Mouse (Mus musculus) limb, embryonic 12.5 days (tissue): ENCODE data around the gene Dhx34. TPM values are rescaled to one million over a fixed set of nuclear protein-coding genes. Genes with fewer than 3 reads are reported as not detected.
A peak's percentile ranks its signal among the peaks of the same experiment; 100 is the strongest.
"Not testable (repeated sequence)": the region's sequence is repeated elsewhere in the genome, so short reads cannot be mapped to it uniquely, and the experiment has no call there.

Experiments
- ATAC-seq: fragments of 200-750 bp; cut with Nextera tagmentation; 2 replicates; pipeline ENCODE4 v1.8.0; 2017; ENCODE audit warnings: low read depth, moderate TSS enrichment; ENCODE audit not compliant: insufficient number of reproducible peaks, insufficient read depth, low FRiP score, low TSS enrichment
- H3K27ac ChIP-seq: fragments of 300-500 bp; sonication (generic); 2 replicates; pipeline ENCODE4 v1.5.1; 2016; ENCODE audit warnings: mild to moderate bottlenecking, moderate library complexity
- H3K27me3 ChIP-seq: fragments of 300-500 bp; sonication (generic); 2 replicates; pipeline ENCODE4 v1.6.1; 2016; ENCODE audit warnings: mild to moderate bottlenecking, moderate library complexity
- H3K36me3 ChIP-seq: fragments of 300-500 bp; sonication (generic); 2 replicates; pipeline ENCODE4 v1.6.1; 2016; ENCODE audit warnings: mild to moderate bottlenecking, moderate library complexity
- H3K4me1 ChIP-seq: fragments of 300-500 bp; sonication (generic); replicated peaks from 2 replicates; pipeline ENCODE4 v1.6.1; 2016
- H3K4me2 ChIP-seq: fragments of 300-500 bp; sonication (generic); 2 replicates; pipeline ENCODE4 v1.6.1; 2016; ENCODE audit warnings: mild to moderate bottlenecking, moderate library complexity
- H3K4me3 ChIP-seq: fragments of 300-500 bp; sonication (generic); replicated peaks from 2 replicates; pipeline ENCODE4 v1.5.1; 2016; ENCODE audit warnings: mild to moderate bottlenecking
- H3K9ac ChIP-seq: fragments of 300-500 bp; sonication (generic); replicated peaks from 2 replicates; pipeline ENCODE4 v1.6.1; 2016; ENCODE audit warnings: mild to moderate bottlenecking, moderate library complexity
- H3K9me3 ChIP-seq: fragments of 300-500 bp; sonication (generic); 2 replicates; pipeline ENCODE4 v1.6.1; 2016; ENCODE audit warnings: mild to moderate bottlenecking, moderate library complexity
- WGBS: fragments of 180-500 bp; shearing (Covaris S2); methylation state at CpG from one replicate; pipeline ENCODE4 v1.1.7; 2016; 5-methylcytosine and 5-hydroxymethylcytosine counted together
- polyA plus RNA-seq: library from polyadenylated mRNA; unstranded; fragments of >200 nt; fragmentation: Nextera tagmentation; extraction: Ambion mirVana; gene quantifications from 2 replicates; pipeline ENCODE4 v1.2.1, GENCODE M21; 2016

The Dhx34 gene
- polyA plus RNA-seq: 14.7 and 17.4 TPM in 2 replicates

DNA sequence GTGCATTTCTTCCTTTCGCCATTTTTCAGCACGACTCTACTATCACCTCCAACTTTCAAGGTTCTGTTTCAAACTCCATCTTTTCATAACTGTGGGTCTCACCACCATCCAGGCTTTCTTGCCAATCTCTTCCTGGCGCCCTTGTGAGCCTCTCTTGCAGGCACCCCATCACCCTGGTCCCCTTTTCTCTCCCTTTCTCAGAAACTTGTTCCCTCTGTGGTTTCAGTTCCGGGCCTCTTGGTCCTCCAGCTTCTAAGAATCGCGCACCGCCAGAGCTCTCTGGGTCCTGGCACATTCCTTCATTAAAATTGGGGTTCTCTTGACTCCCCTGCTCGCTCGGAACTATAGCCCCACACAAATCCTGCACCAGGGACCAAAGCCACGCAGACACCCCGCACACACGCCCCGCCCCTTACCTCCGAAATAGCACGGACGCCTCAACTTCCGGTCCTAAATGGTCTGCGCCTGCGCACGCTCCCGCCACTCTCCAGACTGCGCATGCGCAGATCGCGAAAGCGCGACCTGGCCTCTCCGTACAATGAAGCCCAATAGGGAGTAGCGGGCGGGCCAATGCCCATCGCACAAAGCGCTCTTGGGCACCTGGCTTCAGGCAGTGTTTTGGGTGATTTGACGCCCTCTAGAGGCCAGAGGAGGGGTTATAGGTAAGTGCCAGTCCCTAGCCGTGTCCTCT, at the start of gene Dhx34:
TSS of gene Dhx34 (minus strand) at position 456 of the 691 bp plus-strand sequence.
- H3K4me3 ChIP-seq: peak within 1 kb of the TSS; percentile 64
- H3K27me3 ChIP-seq: peaks cover 5% of the 10 kb centered on the region; the same call in 1 of the 2 replicates
- peak; percentile 88 for ATAC-seq
- WGBS: 2% methylated on average over 34 of the region's 34 CpGs
- peak within 1 kb of the TSS; percentile 61 for H3K4me2 ChIP-seq
- peak within 1 kb of the TSS; percentile 85 for H3K27ac ChIP-seq
- H3K9ac ChIP-seq: peak within 1 kb of the TSS; percentile 82
- peaks cover 7% of the 10 kb centered on the region for H3K4me1 ChIP-seq
- H3K36me3 ChIP-seq: peaks cover 21% of the 10 kb centered on the region
- no peaks in the 10 kb centered on the region for H3K9me3 ChIP-seq

DNA sequence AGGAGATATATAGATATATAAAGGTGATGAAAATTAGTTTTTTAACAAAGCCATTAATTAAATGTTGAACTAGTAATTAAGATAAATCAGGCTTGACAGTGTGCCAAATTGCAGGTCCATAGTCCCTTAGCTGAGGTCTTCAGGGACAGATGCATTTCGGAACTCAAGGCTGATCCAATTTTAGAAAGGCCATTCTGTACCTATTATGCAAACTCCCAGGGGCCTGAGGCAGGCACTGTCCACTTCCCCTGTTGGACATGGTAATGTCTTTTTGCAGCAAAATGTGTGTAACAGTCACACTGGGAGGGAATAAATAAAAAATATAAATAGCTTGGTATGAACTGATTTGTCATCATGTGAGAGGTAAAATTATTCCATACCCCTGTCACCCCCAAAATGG, 49.3 kb upstream of the Dhx34 start:
- Histone ChIP-seq H3K4me1 (peaks cover 22% of the 10 kb centered on the region), H3K27ac (no peak overlapping the region), H3K4me3 (no peak overlapping the region), H3K4me2 (no peak overlapping the region), H3K9me3 (0 out of 2 replicates have a peak, but pooled peaks cover 1% of the 10 kb centered on the region), H3K27me3 (peaks cover 14% of the 10 kb centered on the region), H3K36me3 (peaks cover 12% of the 10 kb centered on the region), H3K9ac (no peak overlapping the region; the same call in 1 of the 2 replicates)
- WGBS: 83% methylated on average over 1 of the region's 1 CpGs
- ATAC-seq: no peak

DNA sequence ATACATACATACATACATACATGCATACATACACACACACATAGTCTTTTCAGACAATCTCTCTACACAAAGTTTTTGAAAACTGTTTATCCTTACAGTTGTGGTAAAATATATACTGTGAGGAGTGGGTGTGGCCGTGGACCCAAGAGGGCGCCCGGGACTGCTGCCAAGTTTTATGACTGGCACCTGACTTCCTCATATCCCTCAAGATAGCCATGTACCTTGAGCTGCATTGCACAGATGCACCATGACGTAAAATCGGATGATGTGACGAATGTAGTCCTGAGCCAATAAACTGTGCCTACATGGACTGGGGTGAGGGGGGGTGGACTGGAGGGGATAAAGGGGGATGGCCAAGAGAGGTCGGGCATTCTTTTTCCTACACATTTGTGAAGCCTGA, 44.8 kb upstream of the Dhx34 start:
- ATAC-seq, H3K4me1 ChIP-seq, H3K36me3 ChIP-seq, H3K27me3 ChIP-seq, H3K4me2 ChIP-seq, H3K4me3 ChIP-seq, H3K9ac ChIP-seq, H3K9me3 ChIP-seq, H3K27ac ChIP-seq: not testable (repeated sequence)
- WGBS: 75% methylated on average over 7 of the region's 7 CpGs

DNA sequence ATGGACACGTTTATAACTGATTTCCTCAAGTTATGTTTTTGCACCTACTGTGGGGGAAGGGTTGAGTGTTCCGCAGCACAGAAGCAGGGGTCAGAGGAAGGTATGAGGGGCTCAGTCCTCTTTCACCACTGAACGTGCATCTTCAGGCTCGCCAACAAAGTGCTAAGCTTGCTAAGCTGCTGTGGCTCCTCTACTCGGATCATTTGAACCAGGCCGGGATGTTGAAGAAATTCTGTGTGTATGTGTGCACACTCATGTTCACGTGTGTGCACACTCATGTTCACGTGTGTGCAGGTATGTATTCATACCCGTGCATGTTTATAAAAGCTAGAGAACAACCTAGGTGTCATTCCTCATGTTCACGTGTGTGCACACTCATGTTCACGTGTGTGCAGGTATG, 44.0 kb upstream of the Dhx34 start:
- ATAC-seq: no peak
- Histone ChIP-seq H3K4me2 (no peak overlapping the region), H3K9me3 (peaks cover 9% of the 10 kb centered on the region), H3K9ac (no peak overlapping the region), H3K27ac (no peak overlapping the region), H3K27me3 (peaks cover 5% of the 10 kb centered on the region; the same call in 1 of the 2 replicates), H3K4me3 (no peak overlapping the region), H3K4me1 (no peaks in the 10 kb centered on the region), H3K36me3 (no peaks in the 10 kb centered on the region)
- 90% methylated on average over 11 of the region's 11 CpGs for WGBS

DNA sequence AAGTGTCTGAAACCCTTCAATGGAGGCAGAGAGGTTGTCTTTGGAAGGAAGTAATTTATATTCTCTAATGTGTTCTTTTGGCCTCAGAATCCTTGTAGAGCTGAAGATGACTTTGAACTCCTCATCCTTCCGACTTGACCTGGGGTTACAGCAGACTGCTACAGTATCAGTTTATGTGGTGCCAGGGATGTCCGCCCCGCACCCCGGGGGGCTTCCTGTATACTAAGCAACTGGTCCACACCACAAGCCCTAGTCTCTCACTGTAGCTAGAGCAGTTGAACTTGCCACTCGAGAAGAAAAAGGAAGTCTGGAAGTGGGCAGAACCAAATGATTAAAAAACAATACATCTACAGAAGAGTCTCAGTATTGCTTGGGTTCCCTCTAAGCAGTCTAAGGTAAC, 42.0 kb upstream of the Dhx34 start:
- H3K36me3 ChIP-seq: no peaks in the 10 kb centered on the region
- no peaks in the 10 kb centered on the region; the same call in 1 of the 2 replicates for H3K27me3 ChIP-seq
- 76% methylated on average over 5 of the region's 5 CpGs for WGBS
- no peak overlapping the region for H3K9ac ChIP-seq
- H3K9me3 ChIP-seq: peaks cover 9% of the 10 kb centered on the region
- no peaks in the 10 kb centered on the region for H3K4me1 ChIP-seq
- ATAC-seq: no peak
- no peak overlapping the region for H3K4me3 ChIP-seq
- no peak overlapping the region for H3K27ac ChIP-seq
- no peak overlapping the region for H3K4me2 ChIP-seq

DNA sequence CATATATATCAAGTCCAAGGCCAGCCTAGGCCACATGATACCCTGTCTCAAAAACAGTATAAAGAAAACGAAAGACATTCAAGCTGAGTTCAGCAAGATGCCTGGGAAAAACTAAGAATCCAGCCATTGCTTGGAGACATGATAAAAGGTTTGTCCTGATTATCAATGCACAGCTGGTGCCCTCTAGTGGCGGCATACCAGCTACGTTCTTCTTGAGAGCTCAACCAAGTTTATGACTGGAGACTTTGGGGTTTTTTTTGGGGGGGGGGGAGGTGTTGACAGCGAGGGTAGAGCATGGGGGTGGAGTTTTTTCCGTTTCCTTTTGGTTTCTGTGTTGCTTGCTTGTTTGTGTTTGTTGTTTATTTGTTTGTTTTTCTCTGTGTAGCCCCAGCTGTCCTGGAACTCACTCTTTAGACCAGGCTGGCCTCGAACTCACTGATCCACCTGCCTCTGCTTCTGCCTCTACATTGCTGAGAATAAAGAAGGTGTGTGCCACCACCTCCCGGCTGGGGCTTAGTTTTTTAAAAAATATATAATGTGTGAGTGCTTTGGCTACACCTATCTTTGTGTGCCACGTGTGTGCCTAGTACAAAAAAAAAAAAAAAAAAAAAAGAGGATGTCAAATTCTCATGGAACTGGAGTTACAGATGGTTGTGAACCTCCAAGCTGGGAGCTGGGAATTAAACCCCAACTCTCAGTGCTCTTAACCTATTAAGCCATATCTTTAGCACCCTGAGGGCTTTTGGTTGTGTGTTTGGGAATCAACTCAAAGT, 41.4 kb upstream of the Dhx34 start:
- ATAC-seq: no peak
- WGBS: 33% methylated on average over 8 of the region's 8 CpGs
- H3K36me3 ChIP-seq: no peaks in the 10 kb centered on the region
- H3K4me3 ChIP-seq: no peak overlapping the region
- peaks cover 9% of the 10 kb centered on the region for H3K9me3 ChIP-seq
- no peak overlapping the region for H3K27ac ChIP-seq
- no peak overlapping the region for H3K4me2 ChIP-seq
- no peaks in the 10 kb centered on the region for H3K27me3 ChIP-seq
- H3K9ac ChIP-seq: no peak overlapping the region
- no peaks in the 10 kb centered on the region for H3K4me1 ChIP-seq

DNA sequence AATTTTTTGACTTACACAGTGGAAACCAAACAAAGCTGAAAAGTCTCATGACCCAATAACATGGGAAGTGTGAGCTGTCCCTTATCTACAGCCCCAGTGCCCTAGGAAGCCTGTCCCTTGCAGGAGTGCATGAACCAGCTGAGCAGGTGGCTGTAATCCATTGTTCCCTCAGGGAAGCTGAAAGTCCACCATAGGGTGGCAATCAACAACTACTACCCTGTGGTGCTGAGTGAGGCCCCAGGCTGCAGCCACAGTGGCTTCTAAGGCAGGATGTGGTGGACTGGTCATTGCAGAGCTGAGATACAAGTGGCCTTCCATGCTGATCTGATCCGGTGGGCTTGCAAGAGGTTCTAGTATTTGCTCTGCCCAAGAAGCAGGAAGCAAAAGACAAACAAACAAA, 39.3 kb upstream of the Dhx34 start:
- no peaks in the 10 kb centered on the region for H3K36me3 ChIP-seq
- ATAC-seq: no peak
- no peaks in the 10 kb centered on the region for H3K4me1 ChIP-seq
- H3K4me3 ChIP-seq: no peak overlapping the region
- H3K9ac ChIP-seq: no peak overlapping the region
- H3K4me2 ChIP-seq: no peak overlapping the region
- WGBS: 74% methylated on average over 1 of the region's 1 CpGs
- H3K27me3 ChIP-seq: no peaks in the 10 kb centered on the region
- peaks cover 7% of the 10 kb centered on the region for H3K9me3 ChIP-seq
- no peak overlapping the region for H3K27ac ChIP-seq

DNA sequence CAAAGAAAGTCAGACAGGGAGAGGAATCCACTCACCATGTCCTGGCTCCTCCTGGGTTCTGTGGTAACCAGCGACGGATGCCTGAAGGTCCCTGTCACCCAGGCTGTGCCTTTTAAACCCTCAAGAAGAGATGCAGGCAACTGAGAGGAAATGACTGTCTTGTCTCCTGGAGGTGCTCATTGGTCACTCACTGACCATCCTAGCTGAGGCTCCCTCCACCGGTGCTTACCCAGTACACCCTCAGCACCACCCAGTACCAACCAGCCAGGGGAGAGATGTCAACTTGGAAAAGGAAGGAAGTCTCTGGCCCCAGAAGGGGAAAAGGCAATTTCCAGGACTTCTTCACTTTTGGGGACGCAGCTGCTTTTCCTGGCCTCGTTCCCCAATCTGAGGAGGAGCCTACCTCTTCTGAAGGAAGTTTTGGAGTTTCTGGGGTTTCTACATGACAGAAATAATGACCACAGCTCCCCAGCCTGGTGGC, 37.3 kb upstream of the Dhx34 start, which contains the start of gene C5ar1:
TSS of gene C5ar1 (minus strand) at position 431 of the 481 bp plus-strand sequence.
- Histone ChIP-seq H3K27me3 (no peaks in the 10 kb centered on the region), H3K9ac (no peak within 1 kb of the TSS), H3K4me3 (no peak within 1 kb of the TSS), H3K9me3 (no peaks in the 10 kb centered on the region), H3K4me2 (no peak within 1 kb of the TSS), H3K4me1 (no peaks in the 10 kb centered on the region), H3K36me3 (no peaks in the 10 kb centered on the region), H3K27ac (no peak within 1 kb of the TSS)
- 89% methylated on average over 5 of the region's 5 CpGs for WGBS
- ATAC-seq: no peak

DNA sequence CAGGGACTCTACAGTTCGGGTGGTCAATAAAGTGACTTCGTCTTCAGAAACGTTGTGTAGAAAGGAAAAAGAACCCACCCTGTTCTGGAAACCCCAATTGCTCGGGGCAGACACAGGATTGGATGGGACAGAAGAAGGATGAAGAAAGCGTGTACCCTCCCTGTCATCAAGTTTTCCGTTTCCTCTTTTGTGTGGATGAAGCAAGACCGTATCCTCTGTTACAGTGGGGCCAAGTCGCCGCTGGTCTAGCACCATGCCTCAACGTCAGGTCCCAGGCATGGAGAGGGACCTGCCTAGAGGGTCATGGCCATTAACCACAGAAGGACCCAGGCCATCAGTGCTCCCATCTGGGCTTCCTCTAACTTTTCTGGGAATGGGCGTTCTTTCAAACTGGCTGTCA, 36.0 kb upstream of the Dhx34 start:
- Histone ChIP-seq H3K4me1 (no peaks in the 10 kb centered on the region), H3K4me3 (no peak overlapping the region), H3K27ac (no peak overlapping the region), H3K36me3 (no peaks in the 10 kb centered on the region), H3K27me3 (no peaks in the 10 kb centered on the region), H3K4me2 (no peak overlapping the region), H3K9ac (no peak overlapping the region), H3K9me3 (no peaks in the 10 kb centered on the region)
- 91% methylated on average over 11 of the region's 11 CpGs for WGBS
- no peak for ATAC-seq

DNA sequence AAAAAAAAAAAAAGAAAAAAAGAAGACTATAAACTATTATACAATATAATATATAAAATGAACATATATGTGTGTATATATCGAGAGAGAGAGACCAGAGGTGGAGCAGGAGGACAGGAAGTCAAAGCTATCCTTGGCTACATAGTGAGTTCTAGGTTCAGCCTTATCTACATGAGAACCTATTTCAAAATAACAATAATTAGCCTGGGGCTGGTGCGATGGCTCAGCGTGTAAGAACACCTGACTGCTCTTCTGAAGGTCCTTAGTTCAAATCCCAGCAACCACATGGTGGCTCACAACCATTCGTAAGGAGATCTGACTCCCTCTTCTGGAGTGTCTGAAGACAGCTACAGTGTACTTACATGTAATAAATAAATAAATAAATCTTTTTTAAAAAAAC, 34.1 kb upstream of the Dhx34 start:
- not testable (repeated sequence) for H3K27ac ChIP-seq, H3K36me3 ChIP-seq, H3K27me3 ChIP-seq, ATAC-seq, H3K4me2 ChIP-seq, H3K9me3 ChIP-seq, H3K9ac ChIP-seq, H3K4me1 ChIP-seq, H3K4me3 ChIP-seq
- 82% methylated on average over 4 of the region's 4 CpGs for WGBS

DNA sequence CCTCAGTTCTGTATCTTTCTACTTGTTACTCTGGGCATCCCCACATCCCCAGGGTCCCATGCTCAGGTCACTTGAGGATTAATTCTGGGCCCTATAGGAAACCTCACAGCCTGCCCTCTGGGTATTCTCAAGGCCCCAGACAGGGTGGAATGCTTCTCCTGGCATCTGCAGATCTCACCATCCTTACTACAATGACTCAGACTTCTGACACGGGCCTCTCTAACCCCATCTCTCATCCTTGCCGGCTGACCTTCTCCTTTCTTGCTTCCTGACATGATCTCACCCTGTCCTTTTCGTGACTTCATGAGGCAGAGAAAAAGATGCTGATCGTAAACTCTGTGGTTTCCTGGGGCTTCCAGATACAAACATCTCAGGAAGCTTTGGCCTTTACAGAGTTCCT, 32.4 kb upstream of the Dhx34 start:
- H3K4me2 ChIP-seq: no peak overlapping the region
- H3K9me3 ChIP-seq: no peaks in the 10 kb centered on the region
- 62% methylated on average over 4 of the region's 4 CpGs for WGBS
- H3K36me3 ChIP-seq: no peaks in the 10 kb centered on the region
- ATAC-seq: no peak
- H3K27ac ChIP-seq: no peak overlapping the region
- no peak overlapping the region for H3K9ac ChIP-seq
- H3K4me3 ChIP-seq: no peak overlapping the region
- H3K4me1 ChIP-seq: no peaks in the 10 kb centered on the region
- no peaks in the 10 kb centered on the region for H3K27me3 ChIP-seq
